Mouse (Mus musculus): ENCODE data around the gene Gm42669. TPM values are rescaled to one million over a fixed set of nuclear protein-coding genes. Genes with fewer than 3 reads are reported as not detected.

The Gm42669 gene
- total RNA-seq (2014; rRNA removed) (0.15 and 0.29 TPM in 2 replicates), polyA plus RNA-seq (2015; fragmentation: Nextera tagmentation; extraction: Ambion mirVana) (0.09 and 0.21 TPM in 2 replicates)

GRCm38 (mm10) chr5:107507321-107507720 is at the start of gene Gm42669:
Gene Gm42669 (plus strand): TSS chr5:107507621.
- no peak for TF ChIP-seq CTCF (IDR thresholded peaks at IDR 0.05; ENCODE audit: low read depth)
- ATAC-seq = no peak
- Histone ChIP-seq H3K27me3 (ENCODE audit: insufficient read depth, low read length) (no peaks in the 10 kb centered on the region), H3K36me3 (ENCODE audit: insufficient read depth) (peaks cover 51% of the 10 kb centered on the region), H3K27ac (ENCODE audit: low read depth, low read length) (no peak within 1 kb of the TSS), H3K9me3 (ENCODE audit: low read length) (no peaks in the 10 kb centered on the region), H3K9ac (no peak within 1 kb of the TSS), H3K4me1 (ENCODE audit: insufficient read depth) (0 out of 2 replicates have a peak, but pooled peaks cover 3% of the 10 kb centered on the region), H3K4me2 (ENCODE audit: low read depth) (no peak within 1 kb of the TSS), H3K4me3 (ENCODE audit: low read depth, low read length) (no peak within 1 kb of the TSS)
- WGBS = 87% methylated on average over 4 of the region's 4 CpGs
- no peak for DNase-seq

GRCm38 (mm10) chr5:107462147-107463076 is 45.0 kb upstream of the Gm42669 start:
- Histone ChIP-seq H3K27ac (ENCODE audit: low read depth, low read length) (no peak overlapping the region), H3K36me3 (ENCODE audit: insufficient read depth) (no peaks in the 10 kb centered on the region), H3K4me1 (ENCODE audit: insufficient read depth) (no peaks in the 10 kb centered on the region), H3K9ac (no peak overlapping the region), H3K9me3 (ENCODE audit: low read length) (no peaks in the 10 kb centered on the region), H3K4me3 (ENCODE audit: low read depth, low read length) (no peak overlapping the region), H3K27me3 (ENCODE audit: insufficient read depth, low read length) (no peaks in the 10 kb centered on the region), H3K4me2 (ENCODE audit: low read depth) (no peak overlapping the region)
- no peak for ATAC-seq
- no peak for DNase-seq
- 91% methylated on average over 4 of the region's 4 CpGs for WGBS
- TF ChIP-seq CTCF (IDR thresholded peaks at IDR 0.05; ENCODE audit: low read depth) = no peak

- no peak for DNase-seq
- Histone ChIP-seq H3K27ac (ENCODE audit: low read depth, low read length) (no peak overlapping the region), H3K9ac (no peak overlapping the region), H3K36me3 (ENCODE audit: insufficient read depth) (peaks cover 6% of the 10 kb centered on the region; the same call in 1 of the 2 replicates), H3K27me3 (ENCODE audit: insufficient read depth, low read length) (no peaks in the 10 kb centered on the region), H3K4me3 (ENCODE audit: low read depth, low read length) (no peak overlapping the region), H3K4me1 (ENCODE audit: insufficient read depth) (no peaks in the 10 kb centered on the region), H3K4me2 (ENCODE audit: low read depth) (no peak overlapping the region), H3K9me3 (ENCODE audit: low read length) (no peaks in the 10 kb centered on the region)
- WGBS = 22% methylated on average over 5 of the region's 5 CpGs
- no peak for TF ChIP-seq CTCF (IDR thresholded peaks at IDR 0.05; ENCODE audit: low read depth)
- peak; percentile 45 for ATAC-seq
Observed at GRCm38 (mm10) chr5:107466501-107466900, 40.9 kb upstream of the Gm42669 start.

- DNase-seq (no peak), ATAC-seq (no peak)
- 71% methylated on average over 4 of the region's 4 CpGs for WGBS
- peaks cover 6% of the 10 kb centered on the region; the same call in 1 of the 2 replicates for H3K36me3 ChIP-seq (ENCODE audit: insufficient read depth)
- no peak overlapping the region for H3K4me3 ChIP-seq (ENCODE audit: low read depth, low read length)
- no peaks in the 10 kb centered on the region for H3K27me3 ChIP-seq (ENCODE audit: insufficient read depth, low read length)
- H3K9ac ChIP-seq = no peak overlapping the region
- no peaks in the 10 kb centered on the region for H3K9me3 ChIP-seq (ENCODE audit: low read length)
- H3K27ac ChIP-seq (ENCODE audit: low read depth, low read length) = no peak overlapping the region
- H3K4me2 ChIP-seq (ENCODE audit: low read depth) = no peak overlapping the region
- no peak for TF ChIP-seq CTCF (IDR thresholded peaks at IDR 0.05; ENCODE audit: low read depth)
- H3K4me1 ChIP-seq (ENCODE audit: insufficient read depth) = no peaks in the 10 kb centered on the region
Observed at GRCm38 (mm10) chr5:107467098-107467497, 40.3 kb upstream of the Gm42669 start.

- H3K27me3 ChIP-seq (ENCODE audit: insufficient read depth, low read length) = no peaks in the 10 kb centered on the region
- no peak overlapping the region for H3K4me3 ChIP-seq (ENCODE audit: low read depth, low read length)
- no peaks in the 10 kb centered on the region for H3K4me1 ChIP-seq (ENCODE audit: insufficient read depth)
- no peaks in the 10 kb centered on the region for H3K9me3 ChIP-seq (ENCODE audit: low read length)
- no peak overlapping the region for H3K9ac ChIP-seq
- no peak for TF ChIP-seq CTCF (IDR thresholded peaks at IDR 0.05; ENCODE audit: low read depth)
- 85% methylated on average over 10 of the region's 10 CpGs for WGBS
- H3K27ac ChIP-seq (ENCODE audit: low read depth, low read length) = no peak overlapping the region
- peaks cover 10% of the 10 kb centered on the region; the same call in 1 of the 2 replicates for H3K36me3 ChIP-seq (ENCODE audit: insufficient read depth)
- H3K4me2 ChIP-seq (ENCODE audit: low read depth) = no peak overlapping the region
- DNase-seq (no peak), ATAC-seq (no peak)
Observed at GRCm38 (mm10) chr5:107470600-107471329, 36.7 kb upstream of the Gm42669 start.

- no peak for DNase-seq
- no peak overlapping the region for H3K4me3 ChIP-seq (ENCODE audit: low read depth, low read length)
- H3K4me2 ChIP-seq (ENCODE audit: low read depth) = no peak overlapping the region
- H3K4me1 ChIP-seq (ENCODE audit: insufficient read depth) = no peaks in the 10 kb centered on the region
- no peak for TF ChIP-seq CTCF (IDR thresholded peaks at IDR 0.05; ENCODE audit: low read depth)
- no peak overlapping the region for H3K27ac ChIP-seq (ENCODE audit: low read depth, low read length)
- H3K27me3 ChIP-seq (ENCODE audit: insufficient read depth, low read length) = no peaks in the 10 kb centered on the region
- H3K36me3 ChIP-seq (ENCODE audit: insufficient read depth) = 0 out of 2 replicates have a peak, but pooled peaks cover 3% of the 10 kb centered on the region
- 94% methylated on average over 2 of the region's 2 CpGs for WGBS
- no peak for ATAC-seq
- H3K9ac ChIP-seq = no peak overlapping the region
- no peaks in the 10 kb centered on the region for H3K9me3 ChIP-seq (ENCODE audit: low read length)
Observed at GRCm38 (mm10) chr5:107480194-107480593, 27.2 kb upstream of the Gm42669 start.
